Mouse (Mus musculus) limb, embryonic 12.5 days (tissue): ENCODE results near the gene Ipcef1. TPM values are rescaled to one million over a fixed set of nuclear protein-coding genes. Genes with fewer than 3 reads are reported as not detected.

Source experiments
- ATAC-seq: fragments of 200-750 bp; cut with Nextera tagmentation; 2 replicates; pipeline ENCODE4 v1.8.0; 2017; ENCODE audit warnings: low read depth, moderate TSS enrichment; ENCODE audit not compliant: insufficient number of reproducible peaks, insufficient read depth, low FRiP score, low TSS enrichment
- H3K27ac ChIP-seq: fragments of 300-500 bp; sonication (generic); 2 replicates; pipeline ENCODE4 v1.5.1; 2016; ENCODE audit warnings: mild to moderate bottlenecking, moderate library complexity
- H3K27me3 ChIP-seq: fragments of 300-500 bp; sonication (generic); 2 replicates; pipeline ENCODE4 v1.6.1; 2016; ENCODE audit warnings: mild to moderate bottlenecking, moderate library complexity
- H3K36me3 ChIP-seq: fragments of 300-500 bp; sonication (generic); 2 replicates; pipeline ENCODE4 v1.6.1; 2016; ENCODE audit warnings: mild to moderate bottlenecking, moderate library complexity
- H3K4me1 ChIP-seq: fragments of 300-500 bp; sonication (generic); replicated peaks from 2 replicates; pipeline ENCODE4 v1.6.1; 2016
- H3K4me2 ChIP-seq: fragments of 300-500 bp; sonication (generic); 2 replicates; pipeline ENCODE4 v1.6.1; 2016; ENCODE audit warnings: mild to moderate bottlenecking, moderate library complexity
- H3K4me3 ChIP-seq: fragments of 300-500 bp; sonication (generic); replicated peaks from 2 replicates; pipeline ENCODE4 v1.5.1; 2016; ENCODE audit warnings: mild to moderate bottlenecking
- H3K9ac ChIP-seq: fragments of 300-500 bp; sonication (generic); replicated peaks from 2 replicates; pipeline ENCODE4 v1.6.1; 2016; ENCODE audit warnings: mild to moderate bottlenecking, moderate library complexity
- H3K9me3 ChIP-seq: fragments of 300-500 bp; sonication (generic); 2 replicates; pipeline ENCODE4 v1.6.1; 2016; ENCODE audit warnings: mild to moderate bottlenecking, moderate library complexity
- WGBS: fragments of 180-500 bp; shearing (Covaris S2); methylation state at CpG from one replicate; pipeline ENCODE4 v1.1.7; 2016; 5-methylcytosine and 5-hydroxymethylcytosine counted together
- polyA plus RNA-seq: library from polyadenylated mRNA; unstranded; fragments of >200 nt; fragmentation: Nextera tagmentation; extraction: Ambion mirVana; gene quantifications from 2 replicates; pipeline ENCODE4 v1.2.1, GENCODE M21; 2016

Ipcef1 gene
- polyA plus RNA-seq, 1 experiment from 2014 or later: 0.61 TPM

DNA sequence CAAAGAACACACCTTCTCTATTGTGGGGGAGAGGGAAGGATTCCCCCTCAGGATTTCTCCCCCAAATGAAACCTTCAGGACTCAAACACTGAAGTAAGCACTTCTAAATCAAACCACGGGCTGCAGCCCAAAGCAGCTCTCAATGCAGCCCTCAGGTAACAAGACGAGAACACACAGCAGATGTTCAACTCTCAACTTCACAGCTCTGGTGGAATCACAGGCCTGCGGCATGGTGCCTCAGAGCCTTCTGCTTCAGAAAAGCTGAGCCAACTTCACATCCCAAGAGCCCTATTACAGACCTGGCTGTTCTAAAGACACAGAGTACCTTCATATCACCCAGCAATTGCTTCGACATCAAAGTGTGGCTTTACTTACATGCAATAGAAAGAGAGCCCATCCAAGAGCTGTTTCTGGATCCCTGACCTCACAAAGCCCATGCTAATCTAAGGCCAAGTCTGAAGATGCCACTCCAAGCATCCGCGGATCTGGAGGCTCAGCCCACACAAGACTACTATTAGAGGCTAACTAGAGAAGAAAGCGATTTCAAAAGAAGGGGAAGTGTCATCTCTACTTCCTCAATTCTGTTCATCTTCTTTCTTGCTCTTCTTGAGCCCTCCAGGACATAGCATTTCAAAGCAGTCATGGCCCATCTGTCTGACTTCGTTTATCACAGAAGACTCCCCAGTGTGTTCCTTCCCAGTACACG is 11.6 kb upstream of the Ipcef1 start:
- H3K27me3 ChIP-seq: no peaks in the 10 kb centered on the region
- H3K4me2 ChIP-seq: no peak overlapping the region
- no peak overlapping the region for H3K9ac ChIP-seq
- H3K27ac ChIP-seq: no peak overlapping the region
- ATAC-seq: no peak
- 76% methylated on average over 9 of the region's 9 CpGs for WGBS
- peaks cover 7% of the 10 kb centered on the region for H3K4me1 ChIP-seq
- H3K9me3 ChIP-seq: no peaks in the 10 kb centered on the region
- H3K4me3 ChIP-seq: no peak overlapping the region
- no peaks in the 10 kb centered on the region for H3K36me3 ChIP-seq

DNA sequence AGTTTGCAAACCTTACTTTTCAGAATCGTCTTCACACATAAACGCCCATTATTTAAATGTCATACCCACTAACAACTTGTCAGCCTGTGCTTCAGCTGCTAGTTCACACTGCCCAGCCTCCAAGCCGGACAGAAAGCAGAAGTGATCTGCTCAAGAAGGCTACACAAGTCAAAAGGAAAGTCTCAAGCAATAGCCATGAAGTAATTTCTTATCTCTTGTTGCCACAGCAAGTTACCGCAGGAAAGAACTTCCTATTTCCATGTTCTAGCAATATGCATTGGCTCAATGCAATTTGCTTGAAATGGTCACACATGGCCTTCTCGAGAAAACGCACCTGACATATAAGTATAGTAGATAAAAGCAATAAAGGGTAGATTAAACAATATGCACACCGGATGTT is 10.7 kb upstream of the Ipcef1 start:
- Histone ChIP-seq H3K27ac (no peak overlapping the region), H3K4me1 (peaks cover 7% of the 10 kb centered on the region), H3K4me3 (no peak overlapping the region), H3K4me2 (no peak overlapping the region), H3K27me3 (no peaks in the 10 kb centered on the region), H3K9ac (no peak overlapping the region), H3K36me3 (no peaks in the 10 kb centered on the region), H3K9me3 (no peaks in the 10 kb centered on the region)
- 88% methylated on average over 7 of the region's 7 CpGs for WGBS
- no peak for ATAC-seq

DNA sequence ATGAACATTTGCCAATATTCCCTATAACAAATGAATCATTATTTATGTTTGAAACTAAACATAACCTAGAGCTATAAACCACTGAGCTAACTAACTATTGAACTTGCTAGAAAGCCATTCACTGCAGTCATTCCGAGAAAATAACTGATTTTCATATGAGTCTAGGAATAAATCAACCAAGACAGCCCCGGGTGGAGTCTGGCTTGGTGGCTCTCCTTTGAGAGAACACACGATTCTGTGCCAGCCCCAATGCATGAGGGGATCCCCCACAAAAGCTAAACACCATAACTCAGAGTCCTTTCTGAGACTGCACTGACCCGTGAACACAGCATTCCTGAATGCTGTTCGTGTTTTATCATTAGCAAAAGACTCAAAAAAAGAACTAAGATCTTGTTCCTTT is 8.0 kb upstream of the Ipcef1 start:
- Histone ChIP-seq H3K9ac (no peak overlapping the region), H3K4me1 (peaks cover 7% of the 10 kb centered on the region), H3K9me3 (no peaks in the 10 kb centered on the region), H3K4me2 (no peak overlapping the region), H3K27ac (no peak overlapping the region), H3K27me3 (no peaks in the 10 kb centered on the region), H3K4me3 (no peak overlapping the region), H3K36me3 (no peaks in the 10 kb centered on the region)
- 79% methylated on average over 5 of the region's 5 CpGs for WGBS
- no peak for ATAC-seq

DNA sequence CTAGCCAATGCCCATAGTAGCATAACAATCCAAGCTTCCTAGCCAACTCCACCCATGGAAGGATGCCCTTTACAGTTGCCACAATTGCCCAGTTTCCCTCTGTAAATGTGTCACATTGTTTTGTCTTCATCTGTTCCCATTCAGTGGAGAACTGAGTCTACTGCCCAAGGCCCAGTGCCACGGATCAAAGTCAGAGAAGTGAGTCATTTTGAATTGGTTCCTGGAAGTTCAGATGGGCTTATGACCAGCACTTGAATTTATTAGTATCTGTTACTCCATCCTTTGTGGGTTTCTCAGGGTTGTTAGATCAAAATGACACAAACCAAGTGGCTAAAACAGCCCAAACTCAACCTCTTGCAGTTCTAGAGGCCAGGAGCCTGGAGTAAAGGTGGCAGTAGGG is 5.3 kb upstream of the Ipcef1 start:
- Histone ChIP-seq H3K9ac (no peak overlapping the region), H3K4me2 (no peak overlapping the region), H3K9me3 (no peaks in the 10 kb centered on the region), H3K36me3 (no peaks in the 10 kb centered on the region), H3K4me1 (0 out of 2 replicates have a peak, but pooled peaks cover under 1% of the 10 kb centered on the region), H3K27ac (no peak overlapping the region), H3K4me3 (no peak overlapping the region), H3K27me3 (no peaks in the 10 kb centered on the region)
- ATAC-seq: no peak
- WGBS: 86% methylated on average over 1 of the region's 1 CpGs

DNA sequence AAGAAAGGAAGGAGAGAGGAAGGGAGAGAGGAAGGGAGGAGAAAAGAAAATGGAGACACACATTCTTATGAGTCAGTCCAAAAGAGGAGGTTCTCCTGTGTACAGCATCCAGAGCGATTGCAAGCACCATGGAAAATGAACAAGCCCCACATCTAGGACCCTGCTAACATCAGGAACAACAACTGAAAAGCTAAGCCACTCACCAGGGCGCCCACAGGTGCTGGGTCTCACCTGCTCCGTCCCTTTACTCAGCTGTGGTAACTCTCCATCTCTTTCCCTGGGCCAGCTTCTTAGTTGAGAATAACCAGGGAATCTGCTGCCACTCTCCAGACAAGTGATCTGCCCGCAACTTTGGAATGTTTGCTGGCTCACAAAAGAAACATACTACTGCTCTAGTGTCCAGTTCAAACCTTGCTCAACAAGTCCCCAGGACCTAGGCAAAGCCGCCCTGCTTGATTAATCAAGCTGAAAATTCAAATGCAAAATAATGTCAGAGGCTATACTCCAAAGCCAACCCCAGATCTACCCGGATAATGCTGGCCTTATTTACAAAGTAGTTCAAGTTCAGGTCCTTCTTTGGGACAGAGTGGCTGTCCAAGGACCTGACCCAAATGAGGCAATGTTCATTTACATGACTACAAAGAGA is 2.4 kb upstream of the Ipcef1 start:
- Histone ChIP-seq H3K4me1 (peaks cover 4% of the 10 kb centered on the region; the same call in 1 of the 2 replicates), H3K9me3 (no peaks in the 10 kb centered on the region), H3K4me2 (no peak overlapping the region), H3K36me3 (no peaks in the 10 kb centered on the region), H3K4me3 (no peak overlapping the region), H3K9ac (no peak overlapping the region), H3K27me3 (no peaks in the 10 kb centered on the region), H3K27ac (no peak overlapping the region)
- 81% methylated on average over 6 of the region's 6 CpGs for WGBS
- ATAC-seq: no peak

DNA sequence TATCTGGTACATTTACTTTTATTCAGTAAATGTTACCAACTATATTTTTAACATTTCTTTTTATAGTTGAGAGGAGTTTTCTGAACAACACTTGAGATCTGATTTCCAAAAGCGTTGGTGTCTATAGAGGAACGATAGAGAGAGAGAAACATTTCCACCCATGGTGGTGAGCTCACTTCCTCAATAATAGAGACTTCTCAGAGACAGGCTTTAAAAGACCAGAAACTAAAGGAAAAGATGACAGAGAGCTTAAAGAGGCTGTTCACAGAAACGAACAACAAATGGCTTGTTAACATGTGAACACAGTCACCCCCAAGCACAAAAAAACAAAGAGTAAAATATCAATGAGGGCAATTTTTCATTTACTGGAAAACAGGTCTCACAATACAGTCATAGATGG is 2.4 kb downstream of the Ipcef1 start:
- peaks cover 4% of the 10 kb centered on the region for H3K4me1 ChIP-seq
- WGBS: 83% methylated on average over 3 of the region's 3 CpGs
- H3K4me3 ChIP-seq: no peak overlapping the region

DNA sequence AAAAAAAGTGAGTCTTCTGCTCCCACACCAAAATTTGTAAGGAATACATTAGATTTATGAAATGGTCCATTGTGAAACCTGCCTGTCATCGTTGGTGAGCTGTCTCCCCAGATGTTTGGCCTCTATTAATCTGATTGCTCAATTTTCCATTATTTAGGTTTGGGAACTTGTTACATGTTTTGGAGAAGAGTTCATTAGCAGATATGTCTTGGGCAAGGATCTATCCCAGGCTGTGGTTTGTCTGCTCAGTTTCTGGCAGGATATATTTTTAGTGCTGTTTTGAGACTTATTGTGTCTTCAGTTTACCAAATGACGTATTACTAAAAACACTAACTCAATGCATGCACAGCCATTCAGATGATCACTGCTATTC is 4.4 kb downstream of the Ipcef1 start:
- ATAC-seq: no peak

More for the DNA sequence above, 2.4 kb downstream of the Ipcef1 start:
- no peak overlapping the region for H3K9ac ChIP-seq
- no peaks in the 10 kb centered on the region for H3K27me3 ChIP-seq
- no peak overlapping the region for H3K4me2 ChIP-seq
- no peak for ATAC-seq
- H3K27ac ChIP-seq: no peak overlapping the region
- H3K9me3 ChIP-seq: no peaks in the 10 kb centered on the region
- no peaks in the 10 kb centered on the region for H3K36me3 ChIP-seq

DNA sequence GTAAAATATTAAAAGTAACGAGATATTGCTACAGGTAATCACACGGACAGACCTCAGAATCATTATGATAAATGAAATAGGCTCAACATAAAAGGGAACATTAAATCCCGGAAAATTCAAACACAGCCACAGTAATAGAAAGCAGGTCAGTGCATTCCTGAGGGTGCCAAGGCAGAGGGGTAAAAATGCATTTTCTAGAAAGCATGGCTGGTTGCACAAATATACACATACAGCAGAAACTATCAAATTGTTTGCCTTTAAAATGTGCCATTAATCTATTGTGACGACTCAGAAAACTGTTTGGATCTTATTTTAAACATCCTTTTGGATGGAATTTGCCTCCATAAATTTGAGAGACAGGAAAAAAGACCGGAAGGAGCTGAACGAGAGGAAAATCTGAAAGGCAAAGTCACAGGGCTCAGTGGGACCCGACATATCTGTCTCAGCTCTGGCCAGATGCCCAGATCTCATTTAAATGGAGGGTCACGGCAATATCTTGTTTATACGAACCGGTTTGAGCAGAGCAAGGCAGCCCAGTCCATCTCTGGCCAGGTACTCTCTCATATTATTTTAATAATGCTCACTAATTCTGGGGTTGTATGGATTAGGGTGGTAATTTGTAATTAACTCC is 4.9 kb downstream of the Ipcef1 start:
- Histone ChIP-seq H3K27me3 (no peaks in the 10 kb centered on the region), H3K9me3 (no peaks in the 10 kb centered on the region), H3K27ac (no peak overlapping the region), H3K4me2 (no peak overlapping the region), H3K4me1 (peaks cover 2% of the 10 kb centered on the region), H3K9ac (no peak overlapping the region), H3K36me3 (no peaks in the 10 kb centered on the region), H3K4me3 (no peak overlapping the region)
- 33% methylated on average over 10 of the region's 10 CpGs for WGBS
- no peak for ATAC-seq

More for the DNA sequence above, 4.4 kb downstream of the Ipcef1 start:
- H3K36me3 ChIP-seq: no peaks in the 10 kb centered on the region
- no peak overlapping the region for H3K27ac ChIP-seq
- no peaks in the 10 kb centered on the region for H3K9me3 ChIP-seq
- H3K4me2 ChIP-seq: no peak overlapping the region
- 88% methylated on average over 2 of the region's 2 CpGs for WGBS
- H3K27me3 ChIP-seq: no peaks in the 10 kb centered on the region
- no peak overlapping the region for H3K9ac ChIP-seq
- no peak overlapping the region for H3K4me3 ChIP-seq
- peaks cover 4% of the 10 kb centered on the region for H3K4me1 ChIP-seq

DNA sequence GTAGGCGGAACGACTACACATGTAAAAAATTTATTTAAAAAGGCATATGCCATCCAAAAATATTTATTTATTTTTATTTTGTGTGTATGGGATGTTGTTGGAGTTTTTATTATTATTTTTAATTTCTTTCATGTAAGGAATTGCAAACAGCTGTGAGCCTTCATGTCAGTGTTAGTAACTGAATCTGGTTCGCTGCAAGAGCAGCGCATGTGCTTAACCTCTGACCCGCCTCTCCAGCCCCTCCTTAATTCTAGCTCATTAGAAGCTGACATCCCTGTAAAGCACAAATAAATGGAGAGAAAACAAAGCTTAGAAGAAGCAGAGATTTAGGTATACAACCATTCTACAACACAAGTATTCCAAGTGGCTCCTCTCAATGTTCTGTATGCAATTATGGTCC is 8.4 kb downstream of the Ipcef1 start:
- H3K36me3 ChIP-seq: no peaks in the 10 kb centered on the region
- H3K9me3 ChIP-seq: no peaks in the 10 kb centered on the region
- H3K27ac ChIP-seq: no peak overlapping the region
- no peak overlapping the region for H3K4me2 ChIP-seq
- no peak overlapping the region for H3K4me3 ChIP-seq
- H3K4me1 ChIP-seq: no peaks in the 10 kb centered on the region; the same call in 1 of the 2 replicates
- no peak for ATAC-seq
- H3K9ac ChIP-seq: no peak overlapping the region
- 63% methylated on average over 5 of the region's 5 CpGs for WGBS
- H3K27me3 ChIP-seq: no peaks in the 10 kb centered on the region

DNA sequence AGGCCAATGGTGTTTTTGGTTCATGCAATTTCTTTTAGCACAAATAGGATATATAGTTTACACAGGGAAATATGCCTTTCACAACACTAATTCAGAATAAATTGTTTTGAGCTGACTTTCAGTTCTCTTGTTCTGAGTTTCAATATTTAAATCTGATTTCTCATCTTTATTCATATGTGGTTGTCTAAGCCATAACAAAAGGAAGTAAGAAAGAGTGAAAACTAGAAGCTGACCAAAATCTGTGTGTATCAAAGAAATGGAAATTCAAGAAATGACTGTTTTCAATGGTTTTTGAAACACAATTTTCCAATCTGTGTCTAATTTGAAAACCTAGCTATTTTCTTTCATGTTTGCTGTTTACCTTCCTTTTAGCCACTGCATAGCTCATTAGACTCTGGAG is 11.2 kb downstream of the Ipcef1 start:
- no peak overlapping the region for H3K9ac ChIP-seq
- ATAC-seq: no peak
- no peaks in the 10 kb centered on the region for H3K4me1 ChIP-seq
- H3K4me3 ChIP-seq: no peak overlapping the region
- H3K9me3 ChIP-seq: no peaks in the 10 kb centered on the region
- no peak overlapping the region for H3K27ac ChIP-seq
- H3K27me3 ChIP-seq: no peaks in the 10 kb centered on the region
- no peak overlapping the region for H3K4me2 ChIP-seq
- no peaks in the 10 kb centered on the region for H3K36me3 ChIP-seq

DNA sequence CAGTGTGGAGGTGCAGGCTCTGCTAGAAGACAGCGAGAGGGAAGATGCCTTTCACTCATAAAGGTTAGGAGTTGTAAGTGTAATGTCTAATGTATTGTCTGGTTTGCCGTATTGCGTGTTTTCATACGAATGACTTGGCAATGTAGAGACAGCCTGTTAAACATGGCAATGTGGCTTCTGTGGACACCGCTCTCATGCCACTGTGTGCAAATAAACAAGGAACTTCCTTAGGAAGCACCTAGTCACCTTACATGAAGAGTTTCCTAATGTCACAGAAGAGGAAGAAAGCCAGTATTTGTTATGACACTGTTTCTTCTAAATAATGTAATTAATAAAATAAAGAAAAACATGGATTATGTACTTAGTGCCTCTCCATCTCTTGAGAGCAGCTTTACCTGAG is 15.1 kb downstream of the Ipcef1 start:
- H3K27ac ChIP-seq: no peak overlapping the region
- H3K4me1 ChIP-seq: no peaks in the 10 kb centered on the region
- no peaks in the 10 kb centered on the region for H3K36me3 ChIP-seq
- H3K4me3 ChIP-seq: no peak overlapping the region
- H3K4me2 ChIP-seq: no peak overlapping the region
- no peak overlapping the region for H3K9ac ChIP-seq
- 91% methylated on average over 5 of the region's 5 CpGs for WGBS
- no peak for ATAC-seq
- no peaks in the 10 kb centered on the region for H3K27me3 ChIP-seq
- H3K9me3 ChIP-seq: no peaks in the 10 kb centered on the region
